Mouse (Mus musculus): Measurements from ENCODE around the gene Ankrd63. TPM values are rescaled to one million over a fixed set of nuclear protein-coding genes. Genes with fewer than 3 reads are reported as not detected.
"Not testable (repeated sequence)": the region's sequence is repeated elsewhere in the genome, so short reads cannot be mapped to it uniquely, and the experiment has no call there.

Gene Ankrd63
- total RNA-seq, 1 experiment, result not detected

GRCm38 (mm10) chr2:118659998-118660452, 43.7 kb downstream of the Ankrd63 start:
- H3K4me3 ChIP-seq (ENCODE audit: insufficient read depth in 1 of 2, low read depth in 1 of 2, low read length in 2 of 2, poor library complexity in 1 of 2, severe bottlenecking in 1 of 2), result peak overlapping the region in 1 of 2 experiments; percentile 19; a peak in 1 of 4 replicates
- no peak overlapping the region; the same call in 1 of the 2 replicates for H3K9ac ChIP-seq (ENCODE audit: insufficient read depth, low read depth, low read length, poor library complexity, severe bottlenecking)
- H3K9me3 ChIP-seq (ENCODE audit: control insufficient read depth, insufficient read depth, low read depth, low read length), result no peaks in the 10 kb centered on the region
- TF ChIP-seq CHD2 (IDR thresholded peaks at IDR 0.05; ENCODE audit: low read depth, low read length) (peak; percentile 44; the same call in 1 of the 2 replicates), MAFK (IDR thresholded peaks at IDR 0.05; ENCODE audit: insufficient read depth, low read depth, low read length) (no peak), HCFC1 (IDR thresholded peaks at IDR 0.05; ENCODE audit: borderline replicate concordance, insufficient read depth, low read length) (no peak), ZNF384 (IDR thresholded peaks at IDR 0.05; ENCODE audit: low read depth, low read length) (no peak), ZC3H11A (IDR thresholded peaks at IDR 0.05; ENCODE audit: borderline replicate concordance, low read depth, low read length) (no peak)
- no peak overlapping the region for H3K27ac ChIP-seq (ENCODE audit: insufficient read depth, low read depth, low read length, poor library complexity, severe bottlenecking)
- DNase-seq (ENCODE audit: low read depth, low spot score), result no peak
- peaks cover 12 to 34% of the 10 kb centered on the region in 2 experiments for H3K4me1 ChIP-seq (ENCODE audit: control insufficient read depth in 2 of 2, insufficient read depth in 2 of 2, low read length in 2 of 2, poor library complexity in 1 of 2)
- in situ Hi-C loops (cut with MboI; ENCODE audit: low sequenced_read_pairs in 2 of 2, unreplicated experiment in 2 of 2), result no loop called here
- H3K36me3 ChIP-seq (ENCODE audit: control insufficient read depth, insufficient read depth, low read length, poor library complexity, severe bottlenecking), result no peaks in the 10 kb centered on the region

GRCm38 (mm10) chr2:118659493-118659892, 44.3 kb downstream of the Ankrd63 start:
- Histone ChIP-seq H3K9ac (ENCODE audit: insufficient read depth, low read depth, low read length, poor library complexity, severe bottlenecking) (no peak overlapping the region), H3K4me3 (ENCODE audit: insufficient read depth in 1 of 2, low read depth in 1 of 2, low read length in 2 of 2, poor library complexity in 1 of 2, severe bottlenecking in 1 of 2) (no peak overlapping the region; a peak in 1 of 4 replicates), H3K4me1 (ENCODE audit: control insufficient read depth in 2 of 2, insufficient read depth in 2 of 2, low read length in 2 of 2, poor library complexity in 1 of 2) (peaks cover 12 to 34% of the 10 kb centered on the region in 2 experiments), H3K9me3 (ENCODE audit: control insufficient read depth, insufficient read depth, low read depth, low read length) (no peaks in the 10 kb centered on the region), H3K36me3 (ENCODE audit: control insufficient read depth, insufficient read depth, low read length, poor library complexity, severe bottlenecking) (no peaks in the 10 kb centered on the region), H3K27ac (ENCODE audit: insufficient read depth, low read depth, low read length, poor library complexity, severe bottlenecking) (no peak overlapping the region; the same call in 1 of the 2 replicates)
- in situ Hi-C loops (cut with MboI; ENCODE audit: low sequenced_read_pairs in 2 of 2, unreplicated experiment in 2 of 2), result no loop called here
- DNase-seq (ENCODE audit: low read depth, low spot score), result no peak
- TF ChIP-seq ZC3H11A (IDR thresholded peaks at IDR 0.05; ENCODE audit: borderline replicate concordance, low read depth, low read length) (no peak), CHD2 (IDR thresholded peaks at IDR 0.05; ENCODE audit: low read depth, low read length) (no peak)

DNA sequence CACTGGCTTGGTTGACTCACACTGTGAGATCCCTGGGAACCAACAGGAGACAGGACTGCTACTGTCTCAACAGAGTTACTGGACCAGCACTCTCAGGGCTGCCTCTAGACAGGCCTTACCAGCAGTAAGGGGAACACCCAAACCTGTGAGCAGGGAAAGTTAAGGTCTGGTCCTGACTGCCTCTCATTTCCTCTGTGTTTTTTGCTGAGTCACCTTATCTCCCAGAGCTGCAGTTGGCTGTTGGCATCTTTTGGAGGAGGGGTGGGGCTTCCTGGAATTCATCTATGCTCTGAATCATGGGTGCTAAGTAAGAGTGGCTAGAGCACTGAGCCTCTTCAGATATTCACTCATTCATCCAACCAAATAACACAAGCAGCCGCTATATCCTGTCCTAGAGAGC, 44.7 kb downstream of the Ankrd63 start:
- peak overlapping the region; percentile 52; the same call in 1 of the 2 replicates for H3K27ac ChIP-seq (ENCODE audit: insufficient read depth, low read depth, low read length, poor library complexity, severe bottlenecking)
- TF ChIP-seq CHD2 (IDR thresholded peaks at IDR 0.05; ENCODE audit: low read depth, low read length), result no peak
- peak; percentile 96 for TF ChIP-seq MAFK (IDR thresholded peaks at IDR 0.05; ENCODE audit: insufficient read depth, low read depth, low read length)
- no peak overlapping the region; the same call in 1 of the 2 replicates for H3K9ac ChIP-seq (ENCODE audit: insufficient read depth, low read depth, low read length, poor library complexity, severe bottlenecking)
- 0 out of 4 replicates have a peak overlapping the region, but pooled peaks of 1 of the 2 experiments have one; percentile 9 for H3K4me3 ChIP-seq (ENCODE audit: insufficient read depth in 1 of 2, low read depth in 1 of 2, low read length in 2 of 2, poor library complexity in 1 of 2, severe bottlenecking in 1 of 2)
- H3K4me1 ChIP-seq (ENCODE audit: control insufficient read depth in 2 of 2, insufficient read depth in 2 of 2, low read length in 2 of 2, poor library complexity in 1 of 2), result peaks cover 12 to 37% of the 10 kb centered on the region in 2 experiments
- in situ Hi-C loops (cut with MboI; ENCODE audit: low sequenced_read_pairs in 2 of 2, unreplicated experiment in 2 of 2), result no loop called here
- DNase-seq (ENCODE audit: low read depth, low spot score), result no peak
- no peaks in the 10 kb centered on the region for H3K36me3 ChIP-seq (ENCODE audit: control insufficient read depth, insufficient read depth, low read length, poor library complexity, severe bottlenecking)
- no peaks in the 10 kb centered on the region for H3K9me3 ChIP-seq (ENCODE audit: control insufficient read depth, insufficient read depth, low read depth, low read length)

- TF ChIP-seq ZC3H11A (IDR thresholded peaks at IDR 0.05; ENCODE audit: borderline replicate concordance, low read depth, low read length), result no peak
- no peak for TF ChIP-seq ZNF384 (IDR thresholded peaks at IDR 0.05; ENCODE audit: low read depth, low read length)
- no peak for TF ChIP-seq CHD2 (IDR thresholded peaks at IDR 0.05; ENCODE audit: low read depth, low read length)
- TF ChIP-seq MAFK (IDR thresholded peaks at IDR 0.05; ENCODE audit: insufficient read depth, low read depth, low read length), result no peak
- TF ChIP-seq HCFC1 (IDR thresholded peaks at IDR 0.05; ENCODE audit: borderline replicate concordance, insufficient read depth, low read length), result no peak
- H3K36me3 ChIP-seq (ENCODE audit: control insufficient read depth, insufficient read depth, low read length, poor library complexity, severe bottlenecking), result no peaks in the 10 kb centered on the region
- no peak overlapping the region for H3K9ac ChIP-seq (ENCODE audit: insufficient read depth, low read depth, low read length, poor library complexity, severe bottlenecking)
- DNase-seq (ENCODE audit: low read depth, low spot score), result no peak
- no peak overlapping the region for H3K27ac ChIP-seq (ENCODE audit: insufficient read depth, low read depth, low read length, poor library complexity, severe bottlenecking)
- no peaks in the 10 kb centered on the region for H3K9me3 ChIP-seq (ENCODE audit: control insufficient read depth, insufficient read depth, low read depth, low read length)
- peaks cover 12 to 31% of the 10 kb centered on the region in 2 experiments for H3K4me1 ChIP-seq (ENCODE audit: control insufficient read depth in 2 of 2, insufficient read depth in 2 of 2, low read length in 2 of 2, poor library complexity in 1 of 2)
- in situ Hi-C loops (cut with MboI; ENCODE audit: low sequenced_read_pairs in 2 of 2, unreplicated experiment in 2 of 2), result no loop called here
- no peak overlapping the region for H3K4me3 ChIP-seq (ENCODE audit: insufficient read depth in 1 of 2, low read depth in 1 of 2, low read length in 2 of 2, poor library complexity in 1 of 2, severe bottlenecking in 1 of 2)
Measured at GRCm38 (mm10) chr2:118658457-118658856, 45.3 kb downstream of the Ankrd63 start.

- Histone ChIP-seq H3K4me3 (ENCODE audit: insufficient read depth in 1 of 2, low read depth in 1 of 2, low read length in 2 of 2, poor library complexity in 1 of 2, severe bottlenecking in 1 of 2) (no peak overlapping the region), H3K9ac (ENCODE audit: insufficient read depth, low read depth, low read length, poor library complexity, severe bottlenecking) (no peak overlapping the region), H3K4me1 (ENCODE audit: control insufficient read depth in 2 of 2, insufficient read depth in 2 of 2, low read length in 2 of 2, poor library complexity in 1 of 2) (peaks cover 10 to 25% of the 10 kb centered on the region in 2 experiments), H3K27ac (ENCODE audit: insufficient read depth, low read depth, low read length, poor library complexity, severe bottlenecking) (no peak overlapping the region), H3K9me3 (ENCODE audit: control insufficient read depth, insufficient read depth, low read depth, low read length) (no peaks in the 10 kb centered on the region), H3K36me3 (ENCODE audit: control insufficient read depth, insufficient read depth, low read length, poor library complexity, severe bottlenecking) (no peaks in the 10 kb centered on the region)
- TF ChIP-seq ZNF384 (IDR thresholded peaks at IDR 0.05; ENCODE audit: low read depth, low read length) (no peak), ZC3H11A (IDR thresholded peaks at IDR 0.05; ENCODE audit: borderline replicate concordance, low read depth, low read length) (no peak), CHD2 (IDR thresholded peaks at IDR 0.05; ENCODE audit: low read depth, low read length) (no peak), HCFC1 (IDR thresholded peaks at IDR 0.05; ENCODE audit: borderline replicate concordance, insufficient read depth, low read length) (no peak), MAFK (IDR thresholded peaks at IDR 0.05; ENCODE audit: insufficient read depth, low read depth, low read length) (no peak)
- DNase-seq (ENCODE audit: low read depth, low spot score), result no peak
- in situ Hi-C loops (cut with MboI; ENCODE audit: low sequenced_read_pairs in 2 of 2, unreplicated experiment in 2 of 2), result no loop called here
Measured at GRCm38 (mm10) chr2:118656688-118657281, 47.0 kb downstream of the Ankrd63 start.

DNA sequence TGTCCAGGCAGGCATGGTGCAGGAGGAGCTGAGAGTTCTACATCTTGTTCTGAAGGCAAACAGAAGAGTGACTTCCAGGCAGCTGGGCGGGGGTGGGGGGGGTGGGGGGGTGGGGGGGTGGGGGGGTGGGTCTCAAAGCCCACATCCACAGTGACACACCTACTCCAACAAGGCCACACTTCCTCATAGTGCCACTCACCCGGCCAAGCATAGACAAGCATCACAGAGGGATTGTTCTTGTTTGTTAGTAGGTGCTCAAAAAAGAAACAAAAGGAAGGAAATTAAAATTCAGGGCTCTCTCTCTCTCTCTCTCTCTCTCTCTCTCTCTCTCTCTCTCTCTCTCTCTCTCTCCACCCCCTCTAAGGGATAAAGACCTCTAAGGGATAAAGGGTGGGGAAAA, 53.1 kb downstream of the Ankrd63 start:
- H3K4me3 ChIP-seq (ENCODE audit: insufficient read depth in 1 of 2, low read depth in 1 of 2, low read length in 2 of 2, poor library complexity in 1 of 2, severe bottlenecking in 1 of 2); H3K27ac ChIP-seq (ENCODE audit: insufficient read depth, low read depth, low read length, poor library complexity, severe bottlenecking); H3K9me3 ChIP-seq (ENCODE audit: control insufficient read depth, insufficient read depth, low read depth, low read length); in situ Hi-C loops (cut with MboI; ENCODE audit: low sequenced_read_pairs in 2 of 2, unreplicated experiment in 2 of 2); DNase-seq (ENCODE audit: low read depth, low spot score); H3K36me3 ChIP-seq (ENCODE audit: control insufficient read depth, insufficient read depth, low read length, poor library complexity, severe bottlenecking); H3K4me1 ChIP-seq (ENCODE audit: control insufficient read depth in 2 of 2, insufficient read depth in 2 of 2, low read length in 2 of 2, poor library complexity in 1 of 2); H3K9ac ChIP-seq (ENCODE audit: insufficient read depth, low read depth, low read length, poor library complexity, severe bottlenecking): not testable (repeated sequence)
